Comparison of ENCODE assay signal across 20 mouse cellular contexts in genomic region chr3:99235116-99235803, GRCm38 (mm10). TPM values are rescaled to one million over a fixed set of nuclear protein-coding genes. Genes with fewer than 3 reads are reported as not detected.
A peak's percentile ranks its signal among the peaks of the same experiment; 100 is the strongest.
DNase-seq lines count a peak whose midpoint lies in the region; ATAC-seq lines count a peak whose summit lies in the region.
"Had no signal": no experiment of that assay in that cellular context is flagged by ENCODE, and none has a peak within 500 bp of the region (broad histone marks: within the 10 kb centered on the region; RNA-seq: fewer than 3 reads in every experiment).

No protein-coding gene starts in this region.

- no peaks in the 10 kb centered on the region for H3K9me3 ChIP-seq in intestine, embryonic 14.5 days (ENCODE audit: control insufficient read depth, low read length)
- no peaks in the 10 kb centered on the region for H3K9me3 ChIP-seq in intestine, embryonic 15.5 days
- H3K9me3 ChIP-seq in embryonic facial prominence, embryonic 11.5 days (replicated peaks; ENCODE audit: control insufficient read depth, low read length): no peaks in the 10 kb centered on the region
- H3K9me3 ChIP-seq in limb, embryonic 13.5 days: no peaks in the 10 kb centered on the region
- H3K9me3 ChIP-seq: forebrain, embryonic 12.5 days; hindbrain, embryonic 13.5 days; liver, embryonic 15.5 days; midbrain, embryonic 12.5 days; neural tube, embryonic 12.5 days had no signal

- peak; percentile 39 for DNase-seq in embryo, embryonic 11 days
- no peak for DNase-seq in embryo, embryonic 9.5 days (ENCODE audit: extremely low spot score)
- peak; percentile 65 for DNase-seq in intestine, embryonic 14.5 days (ENCODE audit: low spot score)
- peak; percentile 35 for DNase-seq in embryonic facial prominence, embryonic 11.5 days (ENCODE audit: low spot score)
- DNase-seq in cerebellum, adult 8-10 months: no peak
- DNase-seq in testis, postnatal 10 days (ENCODE audit: low spot score): no peak
- DNase-seq: cerebellum, adult 18-20 months; heart, adult 2 months; kidney, adult 11 months; kidney, postnatal 14 days; lung, postnatal 14 days; thymus, adult 2 months had no signal

- H3K4me1 ChIP-seq in intestine, embryonic 14.5 days (replicated peaks; ENCODE audit: control insufficient read depth, insufficient read depth, low read length): no peaks in the 10 kb centered on the region
- 0 out of 2 replicates have a peak, but pooled peaks cover 3% of the 10 kb centered on the region for H3K4me1 ChIP-seq in intestine, embryonic 15.5 days (replicated peaks)
- H3K4me1 ChIP-seq in embryonic facial prominence, embryonic 11.5 days (ENCODE audit: control insufficient read depth, insufficient read depth, low read length): 0 out of 2 replicates have a peak, but pooled peaks cover 4% of the 10 kb centered on the region
- peaks cover 47% of the 10 kb centered on the region for H3K4me1 ChIP-seq in limb, embryonic 13.5 days
- H3K4me1 ChIP-seq: liver, embryonic 15.5 days had no signal

- ATAC-seq in intestine, embryonic 14.5 days (replicated peaks; ENCODE audit: low FRiP score, low TSS enrichment, low read depth): no peak
- no peak for ATAC-seq in intestine, embryonic 15.5 days
- ATAC-seq in embryonic facial prominence, embryonic 11.5 days (replicated peaks; ENCODE audit: insufficient number of reproducible peaks, low FRiP score, low TSS enrichment, low read depth): no peak
- ATAC-seq in limb, embryonic 13.5 days (ENCODE audit: low FRiP score, low read depth): no peak
- ATAC-seq: Patski had no signal

- H3K27ac ChIP-seq in intestine, embryonic 14.5 days (ENCODE audit: low read depth): no peak overlapping the region
- H3K27ac ChIP-seq in intestine, embryonic 15.5 days: no peak overlapping the region
- H3K27ac ChIP-seq in embryonic facial prominence, embryonic 11.5 days (replicated peaks; ENCODE audit: low read depth, low read length): no peak overlapping the region
- no peak overlapping the region for H3K27ac ChIP-seq in limb, embryonic 13.5 days
- H3K27ac ChIP-seq: forebrain, embryonic 12.5 days; heart, adult 2 months; hindbrain, embryonic 13.5 days; liver, embryonic 15.5 days; midbrain, embryonic 12.5 days; neural tube, embryonic 12.5 days had no signal

- H3K4me2 ChIP-seq in intestine, embryonic 14.5 days (ENCODE audit: low read length): no peak overlapping the region
- H3K4me2 ChIP-seq in intestine, embryonic 15.5 days (replicated peaks): no peak overlapping the region
- H3K4me2 ChIP-seq in embryonic facial prominence, embryonic 11.5 days (ENCODE audit: low read depth, low read length): no peak overlapping the region
- H3K4me2 ChIP-seq in limb, embryonic 13.5 days (replicated peaks): peak overlapping the region; percentile 62
- H3K4me2 ChIP-seq: hindbrain, embryonic 13.5 days; liver, embryonic 15.5 days had no signal

- H3K9ac ChIP-seq in intestine, embryonic 14.5 days (ENCODE audit: low read length): no peak overlapping the region
- no peak overlapping the region for H3K9ac ChIP-seq in intestine, embryonic 15.5 days
- no peak overlapping the region for H3K9ac ChIP-seq in embryonic facial prominence, embryonic 11.5 days (replicated peaks; ENCODE audit: low read length)
- peak overlapping the region; percentile 48 for H3K9ac ChIP-seq in limb, embryonic 13.5 days
- H3K9ac ChIP-seq: forebrain, embryonic 12.5 days; hindbrain, embryonic 13.5 days; liver, embryonic 15.5 days; midbrain, embryonic 12.5 days; neural tube, embryonic 12.5 days had no signal

- WGBS in intestine, embryonic 14.5 days: 3% methylated on average over 23 of the region's 23 CpGs
- WGBS in intestine, embryonic 15.5 days: 2% methylated on average over 23 of the region's 23 CpGs
- 4% methylated on average over 22 of the region's 23 CpGs for WGBS in embryonic facial prominence, embryonic 11.5 days
- 16% methylated on average over 23 of the region's 23 CpGs for WGBS in limb, embryonic 13.5 days

- no peaks in the 10 kb centered on the region for H3K36me3 ChIP-seq in intestine, embryonic 14.5 days (ENCODE audit: control insufficient read depth, insufficient read depth, low read length)
- H3K36me3 ChIP-seq in intestine, embryonic 15.5 days: no peaks in the 10 kb centered on the region
- H3K36me3 ChIP-seq in embryonic facial prominence, embryonic 11.5 days (replicated peaks; ENCODE audit: control insufficient read depth, insufficient read depth, low read depth, low read length): no peaks in the 10 kb centered on the region
- H3K36me3 ChIP-seq in limb, embryonic 13.5 days: no peaks in the 10 kb centered on the region
- H3K36me3 ChIP-seq: forebrain, embryonic 12.5 days; hindbrain, embryonic 13.5 days; liver, embryonic 15.5 days; midbrain, embryonic 12.5 days; neural tube, embryonic 12.5 days had no signal

- peaks cover 88% of the 10 kb centered on the region for H3K27me3 ChIP-seq in intestine, embryonic 14.5 days (replicated peaks; ENCODE audit: control insufficient read depth, insufficient read depth, low read length)
- H3K27me3 ChIP-seq in intestine, embryonic 15.5 days (replicated peaks): peaks cover 60% of the 10 kb centered on the region
- peaks cover 56% of the 10 kb centered on the region for H3K27me3 ChIP-seq in embryonic facial prominence, embryonic 11.5 days (ENCODE audit: control insufficient read depth, insufficient read depth, low read length)
- H3K27me3 ChIP-seq in limb, embryonic 13.5 days: peaks cover 56% of the 10 kb centered on the region
- H3K27me3 ChIP-seq: Patski had no signal

- no peak overlapping the region for H3K4me3 ChIP-seq in intestine, embryonic 14.5 days (ENCODE audit: low read depth, low read length)
- no peak overlapping the region for H3K4me3 ChIP-seq in intestine, embryonic 15.5 days (replicated peaks)
- H3K4me3 ChIP-seq in embryonic facial prominence, embryonic 11.5 days (ENCODE audit: low read depth, low read length): no peak overlapping the region
- 0 out of 2 replicates have a peak overlapping the region, but pooled peaks have one; percentile 1 for H3K4me3 ChIP-seq in limb, embryonic 13.5 days
- H3K4me3 ChIP-seq: forebrain, embryonic 12.5 days; heart, adult 2 months; hindbrain, embryonic 13.5 days; liver, embryonic 15.5 days; midbrain, embryonic 12.5 days; neural tube, embryonic 12.5 days had no signal

RNA-seq across cellular contexts. Expression of gene Tbx15, which starts 4.9 kb away (rescaled TPM):
- 0.12 TPM in 1 of 2 replicates, not detected in the other for polyA plus RNA-seq in intestine, embryonic 14.5 days (2014; fragmentation: Nextera tagmentation; extraction: Ambion mirVana)
- polyA plus RNA-seq in intestine, embryonic 15.5 days (2015; fragmentation: Nextera tagmentation; extraction: Ambion mirVana): 0.04 TPM in 2 replicates
- 7.1 and 8.3 TPM in 2 replicates for polyA plus RNA-seq in embryonic facial prominence, embryonic 11.5 days (2014; fragmentation: Nextera tagmentation; extraction: Ambion mirVana)
- polyA plus RNA-seq in limb, embryonic 13.5 days (2015; fragmentation: Nextera tagmentation; extraction: Ambion mirVana): 26.3 and 28.0 TPM in 2 replicates

Comparison
In these comparisons a context has a peak if more than half of its experiments do, and no peak if none do; other contexts are left out.
1. DNase-seq: peak in embryo, embryonic 11 days (single experiment), intestine, embryonic 14.5 days (single experiment) and embryonic facial prominence, embryonic 11.5 days (single experiment); none in embryo, embryonic 9.5 days (single experiment), cerebellum, adult 8-10 months (single experiment) and testis, postnatal 10 days (single experiment).